15 mouse cellular contexts compared by ENCODE assay signal in the genomic region with DNA sequence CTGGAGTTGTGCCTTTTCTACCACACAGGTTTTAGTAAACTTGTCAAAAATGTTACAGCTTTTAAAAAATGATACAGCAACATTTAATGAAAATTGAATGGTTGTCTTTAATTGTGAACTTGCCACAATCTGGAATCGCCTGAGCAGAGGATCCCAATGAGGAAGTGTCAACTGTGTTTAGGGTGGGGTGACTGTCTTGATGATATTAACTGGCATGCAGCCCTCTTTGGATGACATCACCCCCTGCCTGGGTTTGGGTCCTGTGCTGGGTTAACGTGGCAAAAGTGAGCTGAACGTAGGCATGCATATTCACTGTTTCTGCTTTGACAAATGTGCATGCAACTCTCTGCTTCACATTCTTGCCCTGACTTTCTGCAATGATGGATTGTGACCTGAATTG.
"Had no signal": no experiment of that assay in that cellular context is flagged by ENCODE, and none has a peak within 500 bp of the region (broad histone marks: within the 10 kb centered on the region; RNA-seq: fewer than 3 reads in every experiment).

No protein-coding gene starts in this region.

- H3K4me1 ChIP-seq: neural tube, embryonic 15.5 days; stomach, embryonic 15.5 days had no signal

- H3K36me3 ChIP-seq: neural tube, embryonic 15.5 days; stomach, embryonic 15.5 days had no signal

- H3K9ac ChIP-seq: neural tube, embryonic 15.5 days; stomach, embryonic 15.5 days had no signal

- H3K27ac ChIP-seq: neural tube, embryonic 15.5 days; stomach, embryonic 15.5 days; stomach, postnatal 0 days had no signal

- DNase-seq: retina, postnatal 1 day; right cerebral cortex, adult 18-20 months; right cerebral cortex, postnatal 14 days; right cerebral cortex, postnatal 25 days; right cerebral cortex, postnatal 4 days; spleen, adult 18-20 months; thymus, adult 18-20 months; thymus, adult 2 months; thymus, postnatal 14 days; thymus, postnatal 25 days; thymus, postnatal 36 days; thymus, postnatal 4 days had no signal

- H3K27me3 ChIP-seq: neural tube, embryonic 15.5 days; stomach, embryonic 15.5 days had no signal

- H3K4me3 ChIP-seq: neural tube, embryonic 15.5 days; stomach, embryonic 15.5 days had no signal

- H3K9me3 ChIP-seq: neural tube, embryonic 15.5 days; stomach, embryonic 15.5 days had no signal
